Mouse (Mus musculus) midbrain, embryonic 14.5 days (tissue): Measurements from ENCODE around the gene Tet2. TPM values are rescaled to one million over a fixed set of nuclear protein-coding genes. Genes with fewer than 3 reads are reported as not detected.

Source experiments
- ATAC-seq: fragments of 200-750 bp; cut with Nextera tagmentation; 2 replicates; pipeline ENCODE4 v1.8.0; 2017; ENCODE audit warnings: moderate number of reproducible peaks, moderate library complexity; ENCODE audit not compliant: low FRiP score, low TSS enrichment
- DNase-seq: peaks from one replicate; pipeline ENCODE4 v3.0.0-alpha.2; 2015
- H3K27ac ChIP-seq: fragments of 300-500 bp; sonication (generic); replicated peaks from 2 replicates; pipeline ENCODE4 v1.5.1; 2014; ENCODE audit warnings: mild to moderate bottlenecking, low read depth, low read length, moderate library complexity
- H3K27me3 ChIP-seq: fragments of 300-500 bp; sonication (generic); 2 replicates; pipeline ENCODE4 v1.6.1; 2014; ENCODE audit warnings: low read length, control low read depth, mixed read lengths; ENCODE audit not compliant: control insufficient read depth, insufficient read depth
- H3K36me3 ChIP-seq: fragments of 300-500 bp; sonication (generic); 2 replicates; pipeline ENCODE4 v1.6.1; 2014; ENCODE audit warnings: low read length, control low read depth; ENCODE audit not compliant: control insufficient read depth, insufficient read depth
- H3K4me1 ChIP-seq: fragments of 300-500 bp; sonication (generic); 2 replicates; pipeline ENCODE4 v1.6.1; 2014; ENCODE audit warnings: mild to moderate bottlenecking, antibody characterized with exemption, low read length, control low read depth; ENCODE audit not compliant: control insufficient read depth, insufficient read depth
- H3K4me2 ChIP-seq: fragments of 300-500 bp; sonication (generic); 2 replicates; pipeline ENCODE4 v1.6.1; 2014; ENCODE audit warnings: mild to moderate bottlenecking, low read length, moderate library complexity
- H3K4me3 ChIP-seq: fragments of 300-500 bp; sonication (generic); replicated peaks from 2 replicates; pipeline ENCODE4 v1.5.1; 2014; ENCODE audit warnings: low read depth, low read length
- H3K9ac ChIP-seq: fragments of 300-500 bp; sonication (generic); replicated peaks from 2 replicates; pipeline ENCODE4 v1.6.1; 2014; ENCODE audit warnings: mild to moderate bottlenecking, low read length, moderate library complexity
- H3K9me3 ChIP-seq: fragments of 300-500 bp; sonication (generic); 2 replicates; pipeline ENCODE4 v1.6.1; 2016; ENCODE audit warnings: low read length, control low read depth, mixed read lengths; ENCODE audit not compliant: control insufficient read depth
- whole genome bisulfite sequencing: fragments of 180-500 bp; shearing (Covaris S2); extraction: QIAGEN DNeasy Blood & Tissue Kit; methylation state at CpG from one replicate; pipeline ENCODE4 v1.1.7; 2014; 5-methylcytosine and 5-hydroxymethylcytosine counted together
- polyA plus RNA-seq: library from polyadenylated mRNA; unstranded; fragments of >200 nt; fragmentation: Nextera tagmentation; extraction: Ambion mirVana; gene quantifications from 2 replicates; pipeline ENCODE4 v1.2.1, GENCODE M21; 2014

Gene Tet2
- polyA plus RNA-seq, 1 experiment from 2014 or later = 25.6 TPM

GRCm38 (mm10) chr3:133579671-133580070 lies 34.7 kb upstream of the Tet2 start:
- Histone ChIP-seq H3K9ac (no peak overlapping the region), H3K4me3 (no peak overlapping the region), H3K4me1 (no peaks in the 10 kb centered on the region), H3K36me3 (no peaks in the 10 kb centered on the region), H3K27ac (no peak overlapping the region), H3K27me3 (no peaks in the 10 kb centered on the region), H3K4me2 (no peak overlapping the region), H3K9me3 (no peaks in the 10 kb centered on the region)
- DNase-seq (no peak), ATAC-seq (no peak)
- WGBS = 93% methylated on average over 9 of the region's 9 CpGs

GRCm38 (mm10) chr3:133579140-133579539 lies 34.2 kb upstream of the Tet2 start:
- 64% methylated on average over 9 of the region's 9 CpGs for WGBS
- DNase-seq (no peak), ATAC-seq (no peak)
- no peaks in the 10 kb centered on the region for H3K9me3 ChIP-seq
- H3K9ac ChIP-seq = no peak overlapping the region
- no peaks in the 10 kb centered on the region for H3K4me1 ChIP-seq
- no peaks in the 10 kb centered on the region for H3K27me3 ChIP-seq
- no peak overlapping the region for H3K27ac ChIP-seq
- H3K4me2 ChIP-seq = no peak overlapping the region
- H3K36me3 ChIP-seq = no peaks in the 10 kb centered on the region
- H3K4me3 ChIP-seq = no peak overlapping the region

DNA sequence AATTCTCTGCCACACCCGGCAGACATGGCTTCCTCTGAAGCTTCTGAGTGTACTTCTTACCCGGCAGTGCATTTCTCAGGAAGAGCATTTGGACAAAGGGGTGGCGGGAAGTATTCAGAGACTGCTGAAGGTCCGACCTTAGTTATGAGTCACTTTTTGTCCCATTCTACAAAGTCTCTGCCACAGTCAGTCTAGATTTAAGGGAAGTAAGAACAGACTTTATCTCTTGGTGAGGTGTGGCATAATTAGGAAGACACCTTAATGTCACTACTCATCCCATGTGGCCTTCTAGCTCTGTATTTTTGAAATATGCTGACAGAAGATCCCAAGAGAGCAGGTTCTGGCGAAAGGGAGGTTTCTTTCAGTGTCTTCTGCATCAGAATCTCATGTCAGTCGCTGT lies 30.0 kb upstream of the Tet2 start:
- DNase-seq (no peak), ATAC-seq (no peak)
- WGBS = 80% methylated on average over 6 of the region's 6 CpGs
- Histone ChIP-seq H3K9ac (no peak overlapping the region), H3K4me3 (no peak overlapping the region), H3K4me1 (no peaks in the 10 kb centered on the region), H3K36me3 (no peaks in the 10 kb centered on the region), H3K4me2 (no peak overlapping the region), H3K9me3 (no peaks in the 10 kb centered on the region), H3K27me3 (no peaks in the 10 kb centered on the region), H3K27ac (no peak overlapping the region)

DNA sequence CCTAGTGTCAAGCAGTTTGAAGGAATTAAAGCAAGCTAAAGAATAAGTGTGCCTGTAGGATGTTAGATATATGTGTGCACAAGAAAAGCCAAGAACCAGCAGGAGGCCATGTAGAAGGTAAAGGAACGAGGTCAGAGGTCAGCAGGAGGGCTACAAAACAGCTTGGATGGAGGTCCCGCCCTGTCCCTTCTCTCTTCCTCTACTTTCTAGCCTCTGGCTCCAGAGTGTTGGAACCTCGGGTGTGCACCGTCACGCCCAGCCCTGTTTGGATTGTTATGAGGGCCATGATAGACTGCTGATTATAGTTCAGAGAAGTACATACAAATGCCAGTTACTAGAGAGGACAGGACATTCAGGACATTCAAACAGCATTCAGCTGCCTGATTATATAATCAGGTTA lies 27.0 kb upstream of the Tet2 start:
- no peaks in the 10 kb centered on the region for H3K36me3 ChIP-seq
- H3K9ac ChIP-seq = no peak overlapping the region
- H3K4me1 ChIP-seq = no peaks in the 10 kb centered on the region
- ATAC-seq = no peak
- WGBS = 74% methylated on average over 5 of the region's 5 CpGs
- no peak overlapping the region for H3K4me3 ChIP-seq
- H3K27ac ChIP-seq = no peak overlapping the region
- no peaks in the 10 kb centered on the region for H3K9me3 ChIP-seq
- no peaks in the 10 kb centered on the region for H3K27me3 ChIP-seq
- no peak overlapping the region for H3K4me2 ChIP-seq
- no peak for DNase-seq

GRCm38 (mm10) chr3:133563503-133564205 lies 18.7 kb upstream of the Tet2 start:
- no peaks in the 10 kb centered on the region for H3K9me3 ChIP-seq
- DNase-seq (no peak), ATAC-seq (no peak)
- H3K9ac ChIP-seq = no peak overlapping the region
- no peaks in the 10 kb centered on the region for H3K27me3 ChIP-seq
- H3K4me1 ChIP-seq = no peaks in the 10 kb centered on the region
- no peaks in the 10 kb centered on the region for H3K36me3 ChIP-seq
- WGBS = 80% methylated on average over 2 of the region's 2 CpGs
- no peak overlapping the region for H3K4me3 ChIP-seq
- H3K4me2 ChIP-seq = no peak overlapping the region
- H3K27ac ChIP-seq = no peak overlapping the region

GRCm38 (mm10) chr3:133559413-133560114 lies 14.6 kb upstream of the Tet2 start:
- 88% methylated on average over 6 of the region's 6 CpGs for WGBS
- H3K27ac ChIP-seq = no peak overlapping the region
- H3K9ac ChIP-seq = no peak overlapping the region
- no peak overlapping the region for H3K4me2 ChIP-seq
- H3K27me3 ChIP-seq = no peaks in the 10 kb centered on the region
- no peaks in the 10 kb centered on the region for H3K9me3 ChIP-seq
- ATAC-seq = no peak
- no peaks in the 10 kb centered on the region for H3K4me1 ChIP-seq
- peak; percentile 21 for DNase-seq
- H3K4me3 ChIP-seq = no peak overlapping the region
- H3K36me3 ChIP-seq = no peaks in the 10 kb centered on the region

DNA sequence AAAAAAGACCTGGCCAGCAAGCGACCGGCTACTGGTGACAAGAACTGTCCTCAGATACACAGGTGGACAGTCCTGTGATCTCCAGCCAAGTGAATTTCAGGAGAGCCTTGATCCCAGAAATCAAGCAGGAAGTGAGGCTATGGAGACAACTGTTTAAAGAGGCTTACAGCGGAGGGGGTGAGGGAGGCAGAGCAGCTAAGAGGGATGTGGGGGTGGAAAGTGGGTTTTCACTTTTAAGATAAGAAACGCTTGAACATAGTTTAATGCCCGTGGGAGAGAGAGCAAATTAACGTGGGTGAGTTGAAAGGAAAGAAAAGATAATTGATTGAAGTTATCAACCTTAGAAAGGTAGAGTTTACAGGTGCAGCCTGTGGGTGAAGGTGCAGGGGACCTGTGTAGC lies 12.7 kb upstream of the Tet2 start:
- Histone ChIP-seq H3K27me3 (no peaks in the 10 kb centered on the region), H3K9ac (no peak overlapping the region), H3K4me3 (no peak overlapping the region), H3K36me3 (no peaks in the 10 kb centered on the region), H3K9me3 (no peaks in the 10 kb centered on the region), H3K27ac (no peak overlapping the region), H3K4me2 (no peak overlapping the region), H3K4me1 (no peaks in the 10 kb centered on the region)
- no peak for DNase-seq
- 78% methylated on average over 6 of the region's 6 CpGs for WGBS
- ATAC-seq = no peak

DNA sequence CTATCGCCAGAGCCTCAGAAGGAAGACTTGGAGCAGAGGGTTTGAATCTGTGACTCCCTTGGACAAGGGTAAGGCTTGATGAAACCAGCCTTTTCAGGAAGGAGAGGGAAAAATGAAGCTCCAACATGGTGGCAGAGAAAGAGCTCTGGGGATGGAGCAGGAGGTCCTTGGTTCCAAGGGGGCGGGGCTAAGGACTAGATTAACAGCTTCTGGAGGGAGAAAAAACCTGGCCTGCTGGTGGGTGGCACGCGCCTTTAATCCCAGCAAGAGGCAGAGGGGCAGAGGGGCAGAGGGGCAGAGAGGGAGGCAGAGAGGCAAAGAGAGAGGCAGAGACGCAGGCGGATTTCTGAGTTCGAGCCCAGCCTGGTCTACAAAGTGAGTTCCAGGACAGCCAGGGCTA lies 12.2 kb upstream of the Tet2 start:
- DNase-seq = no peak
- no peak for ATAC-seq
- Histone ChIP-seq H3K9ac (no peak overlapping the region), H3K9me3 (no peaks in the 10 kb centered on the region), H3K27ac (no peak overlapping the region), H3K4me3 (no peak overlapping the region), H3K36me3 (no peaks in the 10 kb centered on the region), H3K27me3 (no peaks in the 10 kb centered on the region), H3K4me1 (no peaks in the 10 kb centered on the region), H3K4me2 (no peak overlapping the region)
- WGBS = 71% methylated on average over 7 of the region's 7 CpGs

DNA sequence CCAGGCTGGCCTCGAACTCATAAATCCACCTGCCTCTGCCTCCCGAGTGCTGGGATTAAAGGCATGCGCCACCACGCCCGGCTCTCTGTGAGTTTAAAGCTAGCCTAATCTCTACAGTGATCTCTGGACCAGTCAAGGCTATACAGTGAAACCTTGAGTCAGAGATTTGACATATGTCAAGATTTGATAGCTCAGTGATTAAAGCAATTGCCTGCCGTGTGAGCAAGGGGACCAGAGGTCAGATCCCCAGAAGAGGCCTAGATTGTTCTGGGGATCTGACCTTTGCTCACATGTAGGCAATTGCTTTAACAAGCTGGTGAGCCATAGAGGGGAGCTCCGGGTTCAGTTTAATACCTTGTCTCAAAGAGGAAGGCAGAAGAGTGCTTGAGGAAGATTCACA lies 10.4 kb upstream of the Tet2 start:
- H3K4me2 ChIP-seq = no peak overlapping the region
- no peaks in the 10 kb centered on the region for H3K4me1 ChIP-seq
- no peaks in the 10 kb centered on the region for H3K36me3 ChIP-seq
- H3K27me3 ChIP-seq = no peaks in the 10 kb centered on the region
- no peak overlapping the region for H3K27ac ChIP-seq
- 84% methylated on average over 7 of the region's 7 CpGs for WGBS
- DNase-seq (no peak), ATAC-seq (no peak)
- no peak overlapping the region for H3K9ac ChIP-seq
- H3K9me3 ChIP-seq = no peaks in the 10 kb centered on the region
- H3K4me3 ChIP-seq = no peak overlapping the region
